ENCODE assay signal across 7 mouse cellular contexts in the genomic region with DNA sequence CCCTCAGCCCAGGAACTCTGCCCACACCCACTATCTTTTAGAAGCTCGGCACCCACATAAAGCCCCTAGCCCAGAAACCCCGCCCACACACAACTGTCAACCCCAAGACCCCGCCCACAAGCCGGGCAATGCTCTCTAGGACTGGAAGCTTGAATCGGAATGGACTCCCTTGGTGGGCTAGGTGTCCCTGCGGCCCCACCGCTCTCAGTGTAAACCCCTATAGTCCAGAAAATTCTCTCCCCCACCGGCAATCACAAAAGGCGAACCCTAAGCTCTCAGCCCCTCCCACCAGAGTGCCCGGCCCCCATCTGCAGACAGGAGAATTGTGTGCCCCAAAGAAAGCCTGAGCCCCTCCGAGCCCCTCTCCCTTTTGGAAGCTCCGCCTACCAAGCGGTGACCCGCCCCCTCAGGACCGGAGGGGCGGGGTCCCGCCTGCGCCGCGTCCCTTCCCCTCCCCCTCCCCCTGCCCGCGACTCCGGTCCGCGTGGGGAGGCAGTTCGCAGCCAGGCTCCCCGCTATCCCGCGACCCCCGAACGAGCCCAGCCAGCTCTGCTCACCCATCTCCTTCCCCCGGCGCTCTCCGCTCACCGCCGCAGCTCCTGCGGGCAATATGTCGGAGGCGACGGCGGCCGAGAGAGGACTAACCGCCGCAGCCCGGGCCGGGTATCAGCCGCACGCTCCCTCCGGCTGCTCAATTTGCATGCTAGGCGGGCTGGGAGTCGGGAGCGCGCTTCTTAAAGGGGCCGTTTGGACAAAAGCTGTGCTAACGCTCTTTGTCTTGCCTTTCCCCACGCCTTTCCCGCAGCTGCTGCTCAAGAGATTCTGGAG. TPM values are rescaled to one million over a fixed set of nuclear protein-coding genes. Genes with fewer than 3 reads are reported as not detected.
DNase-seq lines count a peak whose midpoint lies in the region; ATAC-seq lines count a peak whose summit lies in the region.

Gene Tmem39b, minus strand, starts transcription at position 681 of the 828 bp plus-strand sequence.

- H3K9ac ChIP-seq in midbrain, embryonic 13.5 days (replicated peaks): peak within 1 kb of the TSS; percentile 79

- WGBS in embryonic facial prominence, embryonic 10.5 days: under 1% methylated on average over 57 of the region's 57 CpGs
- 1% methylated on average over 57 of the region's 57 CpGs for WGBS in limb, embryonic 10.5 days
- WGBS in midbrain, embryonic 13.5 days: under 1% methylated on average over 53 of the region's 57 CpGs

- H3K27me3 ChIP-seq in embryonic facial prominence, embryonic 10.5 days (replicated peaks; ENCODE audit: low read depth, poor library complexity, severe bottlenecking): no peaks in the 10 kb centered on the region
- no peaks in the 10 kb centered on the region for H3K27me3 ChIP-seq in limb, embryonic 10.5 days (ENCODE audit: low read depth, poor library complexity, severe bottlenecking)
- H3K27me3 ChIP-seq in midbrain, embryonic 13.5 days: no peaks in the 10 kb centered on the region

- H3K27ac ChIP-seq in embryonic facial prominence, embryonic 10.5 days (replicated peaks): peak within 1 kb of the TSS; percentile 95
- peak within 1 kb of the TSS; percentile 97 for H3K27ac ChIP-seq in limb, embryonic 10.5 days
- H3K27ac ChIP-seq in midbrain, embryonic 13.5 days: peak within 1 kb of the TSS; percentile 99

- H3K9me3 ChIP-seq in embryonic facial prominence, embryonic 10.5 days: no peaks in the 10 kb centered on the region
- H3K9me3 ChIP-seq in limb, embryonic 10.5 days (replicated peaks): no peaks in the 10 kb centered on the region
- H3K9me3 ChIP-seq in midbrain, embryonic 13.5 days: no peaks in the 10 kb centered on the region

- peak; percentile 71 for ATAC-seq in granulocyte monocyte progenitor cell, adult 5-6 weeks (replicated peaks; ENCODE audit: poor library complexity, severe bottlenecking)
- peak; percentile 91 for ATAC-seq in midbrain, embryonic 13.5 days

- DNase-seq in adrenal gland, postnatal 10 days: peak; percentile 94
- peak; percentile 96 for DNase-seq in embryonic facial prominence, embryonic 10.5 days (ENCODE audit: low spot score)
- peak; percentile 91 for DNase-seq in kidney, adult 11 months
- DNase-seq in limb, embryonic 10.5 days (ENCODE audit: low spot score): peak; percentile 97
- peak; percentile 72 for DNase-seq in spleen, adult 12 weeks (ENCODE audit: low spot score)

- H3K4me3 ChIP-seq in embryonic facial prominence, embryonic 10.5 days: peak within 1 kb of the TSS; percentile 69
- H3K4me3 ChIP-seq in limb, embryonic 10.5 days: peak within 1 kb of the TSS; percentile 86
- H3K4me3 ChIP-seq in midbrain, embryonic 13.5 days (replicated peaks): peak within 1 kb of the TSS; percentile 68

- peaks cover 23% of the 10 kb centered on the region for H3K4me1 ChIP-seq in embryonic facial prominence, embryonic 10.5 days
- H3K4me1 ChIP-seq in limb, embryonic 10.5 days: peaks cover 9% of the 10 kb centered on the region
- peaks cover 31% of the 10 kb centered on the region for H3K4me1 ChIP-seq in midbrain, embryonic 13.5 days (replicated peaks)

- H3K36me3 ChIP-seq in embryonic facial prominence, embryonic 10.5 days (replicated peaks): peaks cover 37% of the 10 kb centered on the region
- peaks cover 39% of the 10 kb centered on the region for H3K36me3 ChIP-seq in limb, embryonic 10.5 days
- peaks cover 27% of the 10 kb centered on the region for H3K36me3 ChIP-seq in midbrain, embryonic 13.5 days

- H3K4me2 ChIP-seq in midbrain, embryonic 13.5 days (replicated peaks): peak within 1 kb of the TSS; percentile 57

RNA-seq across cellular contexts. Expression of gene Tmem39b, which starts in this region (rescaled TPM):
- total RNA-seq in adrenal gland, postnatal 10 days (2021): 10 to 100 TPM in 1 of 2 experiments, 1 to 10 TPM in 1; 9.7 to 11.4 TPM
- polyA plus RNA-seq in embryonic facial prominence, embryonic 10.5 days (2016; fragmentation: Nextera tagmentation; extraction: Ambion mirVana): 14.3 and 14.7 TPM in 2 replicates
- total RNA-seq in granulocyte monocyte progenitor cell, adult 5-6 weeks (2014; fragmentation: Nextera tagmentation): 15.8 and 44.1 TPM in 2 replicates
- total RNA-seq in granulocyte monocyte progenitor cell, adult 5-6 weeks (2017): 6.2 and 12.2 TPM in 2 replicates
- polyA plus RNA-seq in limb, embryonic 10.5 days (2016; fragmentation: Nextera tagmentation; extraction: Ambion mirVana): 16.0 TPM in 2 replicates
- polyA plus RNA-seq in midbrain, embryonic 13.5 days (2015; fragmentation: Nextera tagmentation; extraction: Ambion mirVana): 20.3 and 24.0 TPM in 2 replicates

Comparison
In these comparisons a context has a peak if more than half of its experiments do, and no peak if none do; other contexts are left out.
1. Peak in every context shown above with its lines: DNase-seq, ATAC-seq, H3K4me3 ChIP-seq and H3K27ac ChIP-seq.